Mouse (Mus musculus) ES-Bruce4 (cell line): ENCODE results near the gene Abhd15. TPM values are rescaled to one million over a fixed set of nuclear protein-coding genes. Genes with fewer than 3 reads are reported as not detected.

Experiments used
- H3K27ac ChIP-seq: 2 replicates; pipeline ENCODE4 v1.5.1; 2012; ENCODE audit warnings: low read length, inconsistent platforms; ENCODE audit not compliant: insufficient read depth
- H3K27me3 ChIP-seq: 2 replicates; pipeline ENCODE4 v1.6.1; 2012; ENCODE audit warnings: mild to moderate bottlenecking, low read length, inconsistent platforms; ENCODE audit not compliant: control insufficient read depth, poor library complexity, insufficient read depth, severe bottlenecking
- H3K36me3 ChIP-seq: 2 replicates; pipeline ENCODE4 v1.6.1; 2012; ENCODE audit warnings: inconsistent platforms, mild to moderate bottlenecking, low read length, moderate library complexity; ENCODE audit not compliant: control insufficient read depth, poor library complexity, insufficient read depth, severe bottlenecking
- H3K4me1 ChIP-seq: one replicate; pipeline ENCODE4 v1.8.1; 2011; ENCODE audit warnings: low read length; ENCODE audit not compliant: control insufficient read depth, insufficient read depth
- H3K4me3 ChIP-seq: 2 replicates; pipeline ENCODE4 v1.5.1; 2011; ENCODE audit warnings: low read depth, mild to moderate bottlenecking, low read length
- H3K9ac ChIP-seq: 2 replicates; pipeline ENCODE4 v1.6.1; 2012; ENCODE audit warnings: low read depth, mild to moderate bottlenecking, inconsistent platforms; ENCODE audit not compliant: poor library complexity, severe bottlenecking
- H3K9me3 ChIP-seq: replicated peaks from 2 replicates; pipeline ENCODE4 v1.6.1; 2012; ENCODE audit warnings: mild to moderate bottlenecking, low read length, inconsistent platforms; ENCODE audit not compliant: control insufficient read depth, poor library complexity, insufficient read depth, severe bottlenecking
- CTCF ChIP-seq: IDR thresholded peaks from one replicate; pipeline ENCODE4 v1.8.1; 2011; ENCODE audit warnings: low read depth, low read length
- EP300 ChIP-seq: IDR thresholded peaks from 2 replicates; pipeline ENCODE4 v1.6.1; 2011; ENCODE audit warnings: low read depth, low read length; ENCODE audit not compliant: insufficient read depth
- POLR2A ChIP-seq: IDR thresholded peaks from one replicate; pipeline ENCODE4 v1.8.1; 2011; ENCODE audit warnings: low read length; ENCODE audit not compliant: insufficient read depth
- polyA plus RNA-seq: library from polyadenylated mRNA; stranded (reverse); fragments of >200 nt; gene quantifications from 2 replicates; pipeline ENCODE4 v1.2.4, GENCODE M21; 2011; ENCODE audit warnings: low read depth; ENCODE audit not compliant: missing spikeins, insufficient read depth, insufficient read length

The Abhd15 gene
- polyA plus RNA-seq, 1 experiment = not detected

DNA sequence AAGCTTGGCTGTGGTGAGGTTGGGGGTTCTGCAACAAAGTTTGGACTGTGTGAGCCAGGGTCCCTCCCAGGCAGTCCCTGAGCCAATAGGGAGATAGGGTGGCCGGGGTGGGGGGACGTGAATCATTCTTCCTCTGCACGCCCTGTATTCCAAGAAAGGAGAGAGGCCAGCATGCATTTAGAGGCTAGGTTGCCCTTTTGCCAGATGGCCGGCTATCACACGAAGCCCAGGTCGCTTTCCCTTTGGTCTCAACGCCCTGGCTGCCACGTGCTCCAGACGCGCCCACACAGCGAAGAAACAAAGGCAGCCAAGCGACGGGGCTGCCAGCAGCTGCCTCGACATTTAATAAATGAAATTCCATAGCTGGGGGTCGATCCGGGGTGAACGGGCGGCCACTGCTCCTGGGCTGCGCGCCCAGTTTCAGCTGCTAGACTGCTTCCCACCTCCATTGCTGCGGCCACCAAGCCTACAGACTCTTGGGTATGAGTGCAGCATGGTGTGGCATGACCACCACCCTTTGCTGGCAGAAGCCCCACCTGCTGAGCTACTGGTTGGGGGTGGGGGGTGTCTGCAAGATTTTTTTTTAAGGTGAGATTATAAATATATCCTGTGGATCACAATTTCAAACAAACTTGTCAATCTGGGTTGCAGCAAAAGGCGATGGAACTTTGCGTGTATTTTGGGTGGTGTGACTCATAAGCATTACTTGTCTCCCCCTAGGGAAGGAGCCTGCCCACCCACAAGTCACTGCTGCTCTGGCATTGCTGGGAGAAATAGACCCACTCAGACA lies 23.2 kb upstream of the Abhd15 start:
- Histone ChIP-seq H3K4me3 (peak overlapping the region; percentile 48), H3K27me3 (peaks cover 5% of the 10 kb centered on the region), H3K27ac (no peak overlapping the region), H3K9me3 (no peaks in the 10 kb centered on the region), H3K4me1 (peaks cover 8% of the 10 kb centered on the region), H3K9ac (peak overlapping the region; percentile 94), H3K36me3 (no peaks in the 10 kb centered on the region)
- no peak for TF ChIP-seq EP300

DNA sequence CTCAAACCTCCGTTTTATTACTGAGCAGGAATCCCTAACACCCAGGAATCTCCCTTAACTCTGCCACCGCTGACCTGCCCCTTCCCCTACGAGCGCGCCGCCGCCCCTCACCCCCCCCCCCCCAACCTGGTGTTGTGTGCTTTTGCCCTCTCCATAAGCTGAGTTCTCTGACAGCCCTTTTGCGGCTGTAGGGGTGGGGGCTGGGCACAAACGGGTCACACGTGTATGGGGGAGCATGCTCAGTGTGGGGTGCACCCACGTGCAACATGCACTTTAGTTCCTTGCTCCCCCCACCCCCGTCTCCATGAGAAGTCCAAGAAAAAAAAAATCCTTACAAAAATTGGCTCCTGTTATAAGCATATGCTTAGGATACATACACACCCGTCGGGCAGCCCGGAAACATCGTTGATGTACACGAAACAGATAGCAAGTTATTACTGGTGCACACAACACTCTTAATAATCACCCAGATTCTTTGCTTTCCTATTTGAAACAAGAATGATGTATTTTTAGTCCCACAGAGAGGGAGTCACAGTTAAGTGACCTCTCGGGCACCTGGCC lies 22.5 kb upstream of the Abhd15 start:
- peaks cover 5% of the 10 kb centered on the region for H3K27me3 ChIP-seq
- H3K9me3 ChIP-seq = no peaks in the 10 kb centered on the region
- H3K4me3 ChIP-seq = peak overlapping the region; percentile 94
- peak overlapping the region; percentile 37 for H3K27ac ChIP-seq
- TF ChIP-seq POLR2A (no peak), EP300 (no peak), CTCF (no peak)
- peak overlapping the region; percentile 94 for H3K9ac ChIP-seq
- peaks cover 10% of the 10 kb centered on the region for H3K4me1 ChIP-seq
- H3K36me3 ChIP-seq = no peaks in the 10 kb centered on the region

DNA sequence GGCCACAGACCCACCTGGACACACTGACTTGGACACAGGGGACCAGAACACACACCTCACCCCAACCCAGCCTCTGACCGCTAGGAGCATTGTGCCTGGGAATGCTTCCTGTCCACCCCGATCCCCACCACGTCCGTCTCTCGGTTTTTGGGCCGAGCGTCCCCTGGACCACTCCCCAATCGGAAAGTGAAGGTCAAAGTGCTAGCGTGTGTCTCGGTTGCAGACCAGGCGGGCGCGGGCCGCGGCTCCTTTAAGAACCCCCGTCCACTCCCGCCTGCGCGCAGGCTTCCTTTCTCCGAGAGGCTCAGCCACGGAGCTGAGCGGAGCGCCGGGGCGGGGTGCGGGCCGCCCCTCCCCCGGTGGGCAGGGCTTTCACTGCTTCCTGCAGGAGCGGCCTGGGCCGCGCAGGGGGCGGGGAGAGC lies 22.0 kb upstream of the Abhd15 start:
- TF ChIP-seq EP300 (no peak), POLR2A (peak; percentile 15)
- no peaks in the 10 kb centered on the region for H3K9me3 ChIP-seq
- no peaks in the 10 kb centered on the region for H3K36me3 ChIP-seq
- peaks cover 5% of the 10 kb centered on the region for H3K27me3 ChIP-seq
- peak overlapping the region; percentile 94 for H3K9ac ChIP-seq
- H3K4me3 ChIP-seq = peak overlapping the region; percentile 94
- peaks cover 10% of the 10 kb centered on the region for H3K4me1 ChIP-seq
- peak overlapping the region; percentile 37 for H3K27ac ChIP-seq

DNA sequence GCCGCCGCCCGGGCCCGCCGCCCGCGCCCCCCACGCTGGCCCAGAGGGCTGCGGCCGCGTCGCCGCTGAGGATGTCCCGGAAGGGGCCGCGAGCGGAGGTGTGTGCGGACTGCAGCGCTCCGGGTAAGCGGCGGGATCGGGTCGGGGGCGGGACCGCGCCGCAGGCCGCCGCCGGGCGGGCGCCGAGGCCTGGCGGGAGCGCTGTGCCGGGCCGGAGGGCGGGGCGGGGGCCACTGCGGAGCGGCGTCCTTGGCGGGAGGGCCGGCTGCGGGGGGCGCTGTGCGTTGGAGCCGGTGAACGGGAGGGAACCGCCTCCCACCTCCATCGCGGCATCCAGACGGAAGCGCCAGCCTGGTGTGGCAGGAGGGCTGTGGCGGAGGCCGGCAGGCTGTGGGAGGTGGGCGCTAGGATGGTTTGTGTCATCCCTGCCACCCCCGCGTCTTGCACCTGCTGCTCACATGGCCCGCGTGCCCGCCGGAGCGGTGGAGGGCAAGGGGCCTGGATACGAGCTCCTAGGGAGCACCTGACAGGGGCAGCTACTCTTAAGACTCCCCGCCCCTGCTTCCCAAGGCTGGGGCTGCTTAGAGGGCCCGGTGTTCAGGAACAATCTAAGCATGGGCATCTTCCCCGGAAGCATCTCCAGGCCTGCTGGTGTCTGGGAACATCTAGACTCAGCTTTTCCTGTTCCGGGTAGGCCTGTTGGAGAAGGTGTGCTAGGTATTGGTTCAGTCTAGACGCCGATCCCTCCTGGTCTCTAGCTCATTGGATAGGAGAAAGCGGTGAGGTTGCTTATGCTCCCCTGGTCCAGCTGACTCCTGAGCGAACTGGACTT lies 21.2 kb upstream of the Abhd15 start, which contains the start of gene Git1:
Gene Git1 (plus strand): TSS at position 51 of the 832 bp plus-strand sequence.
- Histone ChIP-seq H3K4me3 (peak within 1 kb of the TSS; percentile 94), H3K36me3 (no peaks in the 10 kb centered on the region), H3K27me3 (peaks cover 5% of the 10 kb centered on the region), H3K9me3 (no peaks in the 10 kb centered on the region), H3K4me1 (peaks cover 13% of the 10 kb centered on the region), H3K9ac (peak within 1 kb of the TSS; percentile 94), H3K27ac (peak within 1 kb of the TSS; percentile 63)
- TF ChIP-seq POLR2A (no peak), CTCF (peak; percentile 4)

DNA sequence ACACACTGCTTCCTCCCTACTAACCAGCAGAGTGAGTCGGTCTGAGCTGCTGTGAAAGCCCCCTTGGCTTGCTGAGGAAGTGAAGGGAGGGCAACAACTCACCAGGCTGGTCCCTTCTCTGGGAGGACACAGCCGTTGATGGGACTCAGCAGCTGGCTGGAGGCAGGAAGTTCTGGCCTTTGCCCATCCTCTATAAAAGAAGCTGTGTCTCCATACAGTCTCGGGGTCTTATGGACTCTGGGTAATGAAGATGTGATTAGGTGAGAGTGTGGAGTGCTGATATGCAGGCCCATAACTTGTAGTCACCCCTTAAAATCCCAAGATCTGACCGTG lies 20.6 kb upstream of the Abhd15 start:
- Histone ChIP-seq H3K4me1 (peaks cover 15% of the 10 kb centered on the region), H3K4me3 (peak overlapping the region; percentile 83)

More for the DNA sequence above, 20.6 kb upstream of the Abhd15 start:
- Histone ChIP-seq H3K9ac (peak overlapping the region; percentile 94), H3K9me3 (no peaks in the 10 kb centered on the region), H3K27me3 (peaks cover 4% of the 10 kb centered on the region), H3K36me3 (no peaks in the 10 kb centered on the region), H3K27ac (peak overlapping the region; percentile 63; the same call in 1 of the 2 replicates)
- no peak for TF ChIP-seq POLR2A
- TF ChIP-seq EP300 = no peak
- no peak for TF ChIP-seq CTCF
